Mouse (Mus musculus) 3134 (cell line): ENCODE measurements around the gene Naip5.
A peak's percentile ranks its signal among the peaks of the same experiment; 100 is the strongest.
"Not testable (repeated sequence)": the region's sequence is repeated elsewhere in the genome, so short reads cannot be mapped to it uniquely, and the experiment has no call there.

ENCODE experiments used
- DNase-seq: peaks from one replicate; pipeline ENCODE4 v3.0.0-alpha.2; 2011; ENCODE audit warnings: low spot score; ENCODE audit not compliant: insufficient read length; ENCODE audit errors: extremely low read depth

Gene Naip5

GRCm38 (mm10) chr13:100246223-100246622 is at the start of gene Naip5:
Gene Naip5 (minus strand): TSS chr13:100246323.
- DNase-seq, result not testable (repeated sequence)

- no peak for DNase-seq
Observed at GRCm38 (mm10) chr13:100284611-100285010, 38.5 kb upstream of the Naip5 start.

DNA sequence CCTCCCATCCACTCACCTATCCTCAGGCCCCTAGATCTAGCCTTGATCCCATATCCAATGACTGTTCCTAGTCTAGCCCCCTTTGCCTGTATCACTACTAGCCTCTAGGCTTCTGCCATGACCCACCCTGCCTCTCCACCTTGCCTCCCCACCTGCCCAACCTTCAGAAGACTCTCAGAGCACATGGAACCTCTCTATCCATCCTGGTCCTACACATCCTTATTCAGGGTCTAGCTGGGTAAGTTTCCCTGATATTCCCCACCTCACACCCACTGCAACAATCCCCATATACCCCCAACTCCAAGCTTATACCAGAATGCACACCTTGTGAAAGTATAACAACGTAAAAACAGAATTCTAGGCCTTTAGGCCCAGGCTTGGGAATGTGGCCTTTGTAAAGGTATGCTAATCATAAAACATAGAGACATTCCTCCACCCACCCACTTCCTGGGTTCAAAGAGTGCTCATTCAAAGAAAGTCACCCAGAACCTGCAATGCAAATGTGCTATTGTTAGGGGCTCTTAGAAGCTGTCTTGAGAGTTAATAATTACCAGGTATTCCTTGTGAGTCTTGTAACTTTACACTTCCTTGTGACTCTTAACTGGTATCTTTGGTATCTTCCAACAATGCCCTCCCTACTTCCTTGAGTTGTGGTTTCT is 25.5 kb upstream of the Naip5 start:
- not testable (repeated sequence) for DNase-seq

DNA sequence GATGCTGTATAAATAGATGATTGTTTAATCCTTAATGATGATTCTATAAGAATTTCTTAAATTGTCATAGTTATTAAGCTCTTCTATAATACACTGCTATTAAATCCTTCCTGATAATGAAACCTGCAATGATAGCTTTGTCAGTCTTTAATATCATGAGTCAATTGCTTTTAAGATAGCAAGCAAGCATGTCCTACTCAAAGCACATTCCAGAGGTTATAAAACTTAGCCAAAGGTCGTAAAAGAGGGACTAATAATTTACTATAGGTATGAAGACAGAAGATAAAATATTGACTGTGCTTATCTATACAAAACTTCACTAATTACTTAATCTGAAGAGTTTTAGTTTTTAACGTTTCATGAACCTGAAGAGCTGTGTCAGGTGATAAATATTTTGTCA is 10.9 kb upstream of the Naip5 start:
- not testable (repeated sequence) for DNase-seq

DNA sequence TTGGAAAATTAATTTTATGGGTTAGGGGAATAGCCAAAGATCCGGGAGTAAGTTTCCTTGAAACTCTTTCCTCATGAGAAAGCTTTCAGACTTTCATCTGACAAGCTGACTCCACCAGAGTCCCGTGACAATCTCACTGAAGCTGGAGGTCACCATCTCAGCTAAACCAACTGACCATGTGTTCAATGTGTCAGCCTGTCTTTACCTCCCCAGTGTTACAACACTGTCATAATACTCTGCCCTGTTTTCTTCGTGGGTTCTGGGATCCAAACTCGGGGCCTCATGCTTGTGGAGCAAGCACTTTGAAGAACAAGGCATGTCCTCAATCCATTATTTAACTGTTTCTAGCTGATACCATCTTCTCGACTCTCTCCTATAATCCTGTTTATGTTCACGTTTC is 9.8 kb upstream of the Naip5 start:
- not testable (repeated sequence) for DNase-seq

GRCm38 (mm10) chr13:100251897-100252296 is 5.8 kb upstream of the Naip5 start:
- DNase-seq, result not testable (repeated sequence)

DNA sequence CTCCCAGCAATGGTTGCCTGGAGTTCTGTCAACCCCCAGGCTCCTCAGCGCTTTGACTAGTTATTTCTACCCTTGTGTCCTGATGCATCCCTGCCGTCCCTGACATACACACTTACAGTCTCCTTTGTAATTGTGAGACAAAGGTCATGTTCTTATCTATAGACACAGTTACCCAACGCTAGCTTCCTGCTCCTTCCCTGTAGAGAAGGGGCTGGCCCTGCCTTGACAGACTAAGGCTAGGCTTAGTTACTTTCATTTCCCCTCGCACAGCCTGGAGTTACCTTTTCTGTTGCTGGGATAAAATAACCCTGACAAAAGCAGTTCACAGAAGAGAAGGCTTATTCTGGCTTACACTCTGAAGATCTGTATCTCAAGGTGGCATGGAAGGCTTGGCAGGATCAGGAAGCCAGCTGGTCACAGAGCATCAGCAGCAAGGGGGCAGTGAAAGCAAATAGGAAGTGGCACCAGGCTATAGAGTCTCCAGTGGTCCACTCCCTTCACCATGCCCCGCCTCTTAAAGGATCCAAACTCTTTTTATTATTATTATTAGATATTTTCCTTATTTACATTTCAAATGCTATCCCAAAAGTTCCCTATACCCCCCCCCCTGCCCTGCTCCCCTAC is 885 bp upstream of the Naip5 start:
- DNase-seq, result peak; percentile 41

GRCm38 (mm10) chr13:100243702-100244101 is 2.4 kb downstream of the Naip5 start:
- no peak for DNase-seq

DNA sequence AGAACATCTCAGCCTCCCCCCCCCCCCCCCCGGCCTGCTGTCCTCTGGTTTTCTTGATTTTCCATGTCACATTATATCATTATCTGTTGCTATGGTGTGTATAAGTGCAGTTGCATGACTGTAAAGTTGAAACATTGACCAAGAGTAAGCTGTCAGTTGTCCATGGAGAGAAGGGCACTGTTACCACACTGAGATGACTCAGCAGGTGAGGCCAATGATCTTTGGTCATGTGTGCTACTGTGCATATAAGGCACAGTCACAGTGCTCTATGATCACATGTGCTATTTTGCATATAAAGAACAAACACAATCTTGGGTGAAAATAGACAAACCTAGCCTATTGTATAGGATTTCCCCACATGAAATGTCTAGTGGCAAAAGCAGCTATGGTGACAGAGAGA is 32.4 kb downstream of the Naip5 start:
- DNase-seq, result not testable (repeated sequence)

GRCm38 (mm10) chr13:100210540-100210939 is 35.6 kb downstream of the Naip5 start:
- no peak for DNase-seq

- no peak for DNase-seq
Observed at GRCm38 (mm10) chr13:100203319-100203718, 42.8 kb downstream of the Naip5 start.

GRCm38 (mm10) chr13:100201659-100202333 is 44.3 kb downstream of the Naip5 start, which contains the start of gene Naip2:
Gene Naip2 (minus strand): TSS chr13:100202092.
- DNase-seq, result peak; percentile 55

- no peak for DNase-seq
Observed at GRCm38 (mm10) chr13:100200778-100201177, 45.3 kb downstream of the Naip5 start.

DNA sequence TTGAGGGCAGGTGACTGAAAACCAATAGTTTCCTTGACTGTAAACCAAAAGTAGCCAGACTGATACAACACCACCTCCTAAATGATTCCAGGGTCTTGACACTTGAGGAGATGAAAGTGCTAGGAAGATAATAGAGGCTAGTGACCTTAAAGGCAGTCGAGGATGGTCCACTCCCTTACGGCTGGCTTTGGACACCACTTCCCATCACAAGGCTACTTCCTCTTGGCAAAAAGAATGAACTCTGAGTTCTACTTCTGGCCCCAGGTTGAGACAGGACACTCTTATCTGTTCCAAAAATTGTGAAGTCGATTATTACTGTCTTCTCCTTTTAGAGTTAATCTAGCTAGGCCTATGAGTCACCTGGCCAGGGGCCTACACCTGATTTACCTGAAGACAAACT is 50.7 kb downstream of the Naip5 start:
- no peak for DNase-seq

DNA sequence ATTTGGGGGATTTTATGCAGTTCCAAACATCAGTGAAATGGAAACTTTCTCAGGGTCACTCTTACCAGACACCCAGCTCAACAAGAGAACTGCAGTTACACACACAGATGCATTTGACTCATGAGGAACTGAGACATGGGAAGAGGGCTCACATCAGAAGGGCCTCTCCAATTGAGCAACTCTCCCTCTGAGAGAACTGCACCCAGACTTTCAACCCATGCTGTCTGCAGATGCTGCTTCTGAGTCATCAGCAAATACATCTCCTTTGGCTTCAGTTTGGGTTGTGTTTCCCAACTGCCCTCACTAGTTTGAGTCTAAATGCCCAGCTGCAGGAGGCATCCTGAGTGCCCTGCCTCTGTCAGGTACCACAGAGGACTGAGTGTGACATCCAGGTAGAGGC is 63.0 kb downstream of the Naip5 start:
- not testable (repeated sequence) for DNase-seq

DNA sequence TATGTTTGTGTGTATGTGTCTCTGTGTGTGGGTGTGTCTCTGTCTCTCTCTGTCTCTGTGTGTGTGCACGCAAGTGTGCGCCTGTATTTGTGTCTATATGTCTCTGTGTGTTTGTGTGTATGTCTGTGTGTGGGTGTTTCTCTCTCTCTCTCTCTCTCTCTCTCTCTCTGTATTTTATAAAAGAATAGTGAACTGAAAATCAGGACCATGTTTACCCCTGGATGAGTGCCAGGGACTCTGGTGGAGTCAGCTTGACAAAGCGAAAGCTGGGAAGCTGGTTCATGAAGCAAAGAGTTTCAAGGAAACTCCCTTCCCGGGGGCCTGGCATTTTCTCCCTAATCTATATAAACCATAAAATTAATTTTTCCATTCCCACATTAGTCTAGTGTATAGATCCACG is 71.8 kb downstream of the Naip5 start:
- not testable (repeated sequence) for DNase-seq

DNA sequence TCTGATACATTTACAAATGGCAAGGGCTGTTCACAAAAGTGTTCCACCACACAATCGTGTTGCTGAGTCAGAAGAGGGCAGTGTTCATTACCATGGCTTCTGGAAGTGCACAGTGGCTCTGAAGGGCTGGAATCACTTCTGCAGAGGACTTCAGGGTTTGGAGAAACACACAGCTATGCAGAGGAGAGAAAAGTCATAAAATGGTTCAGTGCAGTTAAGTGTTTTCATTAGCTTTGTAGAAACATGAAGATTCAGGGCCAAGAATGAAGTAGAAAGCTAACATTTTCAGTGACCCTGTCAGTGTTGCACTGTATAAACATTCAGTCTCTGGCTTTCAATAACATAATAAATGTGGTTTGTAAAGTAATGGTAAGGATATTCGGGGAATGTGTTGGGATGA is 79.7 kb downstream of the Naip5 start:
- not testable (repeated sequence) for DNase-seq

DNA sequence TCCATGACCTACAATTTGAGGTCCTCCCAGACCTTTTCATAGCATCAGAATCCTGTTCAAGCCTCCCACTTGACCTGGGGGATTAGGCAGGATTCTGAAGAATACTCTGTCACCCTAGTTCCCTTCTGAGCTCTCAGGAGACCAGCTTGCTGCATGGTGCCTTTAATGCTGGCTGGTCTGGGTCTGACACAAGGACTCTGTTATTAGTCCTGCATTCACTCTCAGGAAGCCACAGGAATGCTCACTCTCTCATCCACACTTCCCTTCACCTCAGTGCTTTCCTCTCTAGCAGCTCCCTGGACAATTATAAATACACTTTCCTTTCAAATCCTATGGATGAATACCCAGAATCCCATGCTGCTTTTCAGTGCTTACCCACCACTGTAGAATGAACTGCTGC is 83.7 kb downstream of the Naip5 start:
- not testable (repeated sequence) for DNase-seq
